Mouse (Mus musculus) retina, embryonic 14.5 days (tissue): ENCODE data around the gene Hoxa9.
A peak's percentile ranks its signal among the peaks of the same experiment; 100 is the strongest.

Experiments
- DNase-seq: peaks from one replicate; pipeline ENCODE4 v3.0.0-alpha.2; 2015; ENCODE audit warnings: low spot score

The Hoxa9 gene

DNA sequence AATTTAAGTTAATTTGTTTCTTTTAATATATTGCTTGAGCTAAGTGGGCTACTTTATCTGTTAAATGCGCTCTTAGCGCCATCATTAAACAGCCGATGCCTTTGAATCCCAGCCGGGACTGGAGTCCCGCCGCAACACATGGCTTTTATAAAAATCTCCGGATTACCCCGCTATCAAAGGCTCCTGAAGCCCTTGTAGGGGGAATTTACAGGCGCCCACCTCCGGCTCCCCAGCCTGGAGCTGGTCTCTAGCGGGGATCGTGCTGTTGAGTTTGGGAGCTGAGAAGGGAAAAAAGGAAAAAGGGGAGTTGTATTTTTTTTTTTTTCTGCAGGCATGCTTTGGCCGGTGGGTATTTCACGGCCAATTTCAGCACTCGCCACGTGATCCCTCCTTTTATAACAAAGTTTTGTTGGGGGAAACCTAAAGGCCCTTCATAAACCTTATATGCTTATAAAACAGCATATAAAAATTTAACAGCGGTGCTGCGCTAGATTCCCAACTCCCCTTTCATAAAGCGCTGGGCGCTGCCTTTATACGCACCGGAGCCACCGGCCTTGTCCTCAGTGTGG, 13.7 kb upstream of the Hoxa9 start:
- no peak for DNase-seq

DNA sequence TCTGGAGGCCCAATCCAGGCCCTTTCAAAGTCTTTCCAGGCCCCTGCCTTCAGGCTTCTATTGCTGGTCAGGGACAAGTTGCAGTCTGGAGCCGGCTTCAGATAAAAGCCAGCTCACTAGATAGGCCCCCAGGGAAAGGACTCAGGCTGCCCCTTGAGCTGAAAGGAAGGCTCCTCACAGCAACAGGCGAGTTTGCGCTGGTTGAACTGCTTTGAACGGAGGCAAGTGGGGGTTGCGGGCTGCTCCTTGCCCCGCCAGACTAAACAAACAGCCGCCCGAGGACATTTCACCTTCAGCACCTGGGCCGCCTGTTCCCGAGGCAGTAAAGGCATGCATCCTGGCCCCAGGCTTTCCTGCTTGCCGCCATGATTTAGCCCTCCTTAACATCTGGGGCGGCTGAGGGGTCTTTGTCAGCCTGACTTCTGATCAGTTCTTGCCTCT, 12.8 kb upstream of the Hoxa9 start:
- no peak for DNase-seq

DNA sequence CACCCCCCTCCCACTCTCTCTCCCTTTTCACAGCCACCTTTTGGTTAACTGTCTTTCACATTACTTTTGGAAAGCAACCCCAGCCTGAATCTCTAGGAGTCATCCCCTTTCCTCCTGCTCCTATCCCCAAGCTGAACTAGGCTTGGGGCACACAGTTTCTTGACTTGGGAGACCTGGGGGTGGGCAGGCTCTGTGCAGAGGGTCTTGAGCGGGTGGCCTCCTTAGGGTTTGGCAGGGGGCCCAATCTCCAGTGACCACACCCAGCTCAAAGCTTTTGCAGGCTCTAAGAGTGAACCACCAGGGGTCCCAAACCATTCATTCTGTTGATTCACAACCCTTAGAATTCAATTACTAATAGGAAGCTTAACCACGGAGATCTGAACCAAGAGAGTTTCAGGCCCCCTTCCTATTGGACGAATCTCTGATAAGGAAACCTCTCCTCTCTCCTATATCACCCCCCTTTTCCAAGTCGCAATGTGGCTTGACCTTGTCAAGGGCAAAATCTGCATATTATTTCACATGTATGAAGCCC, 12.0 kb upstream of the Hoxa9 start:
- no peak for DNase-seq

DNA sequence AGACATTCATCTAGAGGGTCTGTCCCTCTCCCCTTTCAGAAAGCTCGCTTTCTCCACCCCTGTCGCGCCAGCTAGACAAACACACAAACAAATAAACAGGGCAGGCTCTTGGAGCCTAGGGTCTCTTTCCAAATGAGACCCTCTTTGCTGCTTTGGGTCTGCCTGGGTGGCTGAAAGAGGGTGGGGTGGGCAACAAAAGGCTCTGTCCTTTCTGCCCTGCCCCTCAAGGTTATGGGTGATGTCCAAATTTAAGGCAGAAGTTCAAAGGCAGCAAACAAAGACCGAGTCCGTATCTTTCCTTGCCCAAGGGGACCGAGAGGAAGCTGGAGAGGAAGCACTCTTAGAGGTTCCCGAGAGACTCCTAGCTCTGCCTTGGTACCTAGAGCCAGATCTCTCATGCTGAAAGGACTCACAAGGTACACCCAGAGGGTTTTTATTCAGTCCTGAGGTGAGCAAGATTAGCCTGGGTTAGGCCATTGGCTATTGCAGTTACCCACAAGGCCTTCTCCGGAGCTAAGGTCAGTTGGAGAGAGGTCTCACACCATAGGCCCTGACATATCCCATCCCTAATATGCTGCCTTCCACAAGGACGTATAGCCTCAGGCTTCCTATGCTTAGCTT, 10.2 kb upstream of the Hoxa9 start:
- DNase-seq: no peak

DNA sequence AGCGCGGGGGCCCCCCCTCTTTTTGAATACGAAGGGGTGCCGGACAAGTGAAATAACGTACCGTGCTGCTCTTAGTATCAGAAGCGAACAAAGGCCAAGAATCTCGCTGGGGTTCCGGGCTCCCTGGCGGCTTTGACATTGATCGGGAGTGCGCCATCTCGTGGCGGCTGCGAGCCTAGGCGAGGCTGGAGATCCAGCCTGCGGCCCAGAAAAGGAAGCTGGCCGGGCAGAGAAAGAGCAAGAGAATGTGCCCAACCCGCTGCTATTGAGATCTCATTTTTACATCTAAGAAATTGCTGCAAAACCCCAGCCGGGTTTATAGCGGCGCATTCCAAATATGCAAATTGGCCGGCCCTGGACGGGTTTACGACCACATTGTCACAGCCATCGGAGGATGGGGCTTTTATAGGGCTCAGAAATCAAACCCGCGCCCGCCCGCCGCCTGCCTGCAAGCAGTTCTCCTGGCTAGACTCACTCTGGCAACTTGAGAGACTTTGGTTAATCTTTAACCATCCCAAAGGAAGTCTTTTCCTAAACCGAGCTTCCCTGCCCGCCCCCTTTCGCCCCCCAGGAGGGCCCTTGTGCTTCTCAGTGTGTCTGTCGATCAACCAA, 9.6 kb upstream of the Hoxa9 start, which contains the start of gene Hoxa10:
Gene Hoxa10 (minus strand): TSS at position 466 of the 612 bp plus-strand sequence.
- peak; percentile 91 for DNase-seq

DNA sequence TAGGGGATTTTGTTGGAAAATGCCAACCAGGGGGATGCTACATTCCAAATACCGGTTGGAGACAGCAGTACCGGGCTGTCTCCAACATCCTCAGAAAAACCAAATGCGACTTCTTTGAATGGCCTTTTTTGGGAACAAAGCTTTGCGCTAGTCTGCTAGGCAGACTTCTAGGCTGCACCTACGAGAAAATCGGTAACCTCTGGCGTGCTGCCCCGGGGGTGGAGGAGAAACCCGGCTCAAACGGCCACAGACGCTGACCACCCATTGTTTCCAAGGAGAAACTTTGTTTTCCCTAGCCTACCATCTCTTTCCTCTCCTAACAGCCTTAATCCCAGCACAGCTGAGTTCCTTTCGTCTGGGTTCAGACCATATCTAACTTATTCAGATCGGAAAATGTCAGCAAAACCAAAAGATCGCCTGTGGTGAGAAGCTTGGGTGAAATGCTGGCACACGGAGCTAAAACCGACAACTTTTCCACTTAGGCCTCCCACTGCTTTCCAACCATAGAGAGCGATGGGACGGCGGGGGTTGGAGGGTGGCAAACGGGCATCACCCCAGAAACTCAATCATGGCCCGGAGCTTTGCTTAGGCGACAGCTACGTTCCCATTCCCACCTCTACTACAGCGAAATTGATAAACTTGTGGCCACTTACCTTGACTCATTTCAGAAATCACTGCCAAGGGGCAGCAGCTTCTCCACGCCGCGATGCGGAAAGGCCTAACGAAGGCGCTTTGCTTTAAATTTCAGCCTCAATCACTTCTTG, 8.9 kb upstream of the Hoxa9 start:
- DNase-seq: no peak

DNA sequence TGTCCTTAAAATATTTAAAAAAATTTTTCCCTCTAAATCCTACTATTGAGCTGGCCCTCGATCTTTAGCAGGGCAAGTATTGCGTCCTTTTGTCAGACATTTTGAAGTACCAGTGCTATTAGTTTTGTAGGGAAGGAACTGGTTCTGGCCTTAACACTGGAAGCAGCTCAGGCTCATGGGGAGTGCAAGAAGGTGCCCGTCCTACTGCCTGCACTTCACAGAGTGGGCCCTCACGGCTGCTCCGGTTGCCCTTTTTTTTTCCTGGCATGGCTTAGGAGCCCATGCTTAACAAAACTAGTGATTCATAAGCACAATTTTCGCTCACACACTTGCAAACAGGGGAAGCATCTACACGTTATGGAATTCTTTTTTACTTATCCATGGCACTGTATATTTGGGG, 8.1 kb upstream of the Hoxa9 start:
- DNase-seq: peak; percentile 42

DNA sequence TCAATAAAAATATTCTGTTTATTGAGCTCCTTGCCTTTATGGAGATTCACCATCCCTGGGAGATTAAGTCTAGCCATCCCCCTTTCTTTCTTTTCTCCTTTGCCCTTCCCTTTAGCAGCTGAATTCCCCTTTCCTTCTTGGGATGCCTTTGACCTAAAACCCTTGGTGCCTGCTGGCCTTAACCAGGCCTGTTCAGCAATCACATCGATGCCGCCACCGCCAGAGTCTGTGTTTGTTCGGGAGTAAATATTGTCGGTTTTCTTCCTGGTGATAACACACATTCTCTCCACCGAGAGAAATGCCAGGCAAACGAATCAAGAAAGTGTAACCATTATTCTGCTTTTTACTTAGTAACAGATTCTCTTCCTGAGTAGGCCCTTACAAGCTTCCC, 7.3 kb upstream of the Hoxa9 start:
- no peak for DNase-seq

DNA sequence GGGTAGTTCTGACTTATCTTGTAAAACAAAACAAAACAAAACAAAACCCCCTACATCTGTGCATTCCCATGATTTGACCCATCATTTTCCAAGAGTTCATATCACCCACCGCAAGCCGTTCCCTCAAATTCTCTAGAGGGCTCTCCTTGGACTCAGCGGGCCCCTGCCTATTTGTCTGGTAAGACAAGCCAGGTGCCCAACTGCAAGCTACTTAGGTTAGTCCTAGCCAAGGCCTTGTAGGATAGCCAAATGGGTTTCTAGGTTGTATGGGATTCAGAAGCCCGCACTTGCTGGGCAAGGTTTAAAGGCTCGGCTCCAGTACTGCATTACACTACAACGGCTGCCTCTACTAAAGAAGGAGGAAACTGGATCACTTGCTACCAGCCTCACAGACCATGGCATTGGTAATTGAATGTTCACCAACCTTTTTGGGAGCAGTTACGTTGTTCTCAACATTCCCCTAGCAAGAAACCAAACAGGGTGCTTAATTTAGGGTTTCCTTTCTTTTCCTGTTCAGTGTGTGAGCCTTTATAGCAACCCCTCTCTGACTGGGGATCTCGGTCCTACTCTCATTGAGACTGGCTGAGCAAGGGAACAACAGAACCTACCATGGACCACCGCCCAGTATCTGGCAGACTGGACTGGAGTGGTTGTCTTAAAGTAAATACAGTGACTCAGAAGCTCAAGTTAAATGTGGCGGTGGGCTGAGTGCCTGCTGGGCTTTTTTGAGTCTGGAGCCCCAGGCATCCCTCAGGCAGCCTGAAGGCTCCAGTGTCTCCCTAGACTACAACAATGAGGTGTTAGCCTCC, 6.7 kb upstream of the Hoxa9 start:
- DNase-seq: no peak

DNA sequence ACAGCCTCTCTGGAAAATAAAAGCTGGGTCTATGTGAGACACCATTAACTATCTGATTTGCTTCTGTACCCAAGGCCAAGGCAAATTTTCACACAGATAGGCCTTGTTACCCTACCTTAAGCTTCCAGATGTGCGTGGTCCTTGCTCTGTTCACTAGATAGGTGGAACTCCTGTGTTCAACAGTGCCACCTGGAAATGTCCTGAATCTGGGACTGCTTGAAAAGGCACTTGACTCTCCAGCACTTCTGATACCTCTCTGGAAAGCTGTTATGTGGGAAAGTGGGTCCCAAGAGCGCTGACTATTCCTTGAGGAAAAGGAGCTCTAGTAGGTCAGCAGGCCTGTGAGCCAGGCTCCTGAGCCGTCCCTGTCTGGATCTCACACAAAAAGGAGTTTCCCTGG, 5.9 kb upstream of the Hoxa9 start:
- DNase-seq: no peak

DNA sequence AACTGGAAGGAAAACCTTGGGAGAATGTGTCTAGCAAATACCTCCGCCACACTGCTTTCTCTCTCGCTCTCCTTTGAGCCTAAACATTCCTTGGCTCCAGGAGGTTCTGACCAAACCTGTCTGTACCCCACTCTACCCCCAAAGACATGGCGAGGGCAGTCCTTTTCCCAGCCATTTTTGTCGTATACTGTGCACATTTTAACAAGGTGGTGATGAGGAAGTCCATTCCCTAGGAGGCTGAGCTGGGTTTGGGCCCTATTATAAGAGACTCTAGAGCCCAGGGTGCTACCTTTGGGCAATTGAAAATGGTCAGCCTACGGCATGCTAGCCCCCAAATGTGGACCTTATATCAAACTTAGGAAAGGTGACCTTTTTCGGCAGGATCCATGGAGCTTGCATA, 5.0 kb upstream of the Hoxa9 start:
- no peak for DNase-seq

DNA sequence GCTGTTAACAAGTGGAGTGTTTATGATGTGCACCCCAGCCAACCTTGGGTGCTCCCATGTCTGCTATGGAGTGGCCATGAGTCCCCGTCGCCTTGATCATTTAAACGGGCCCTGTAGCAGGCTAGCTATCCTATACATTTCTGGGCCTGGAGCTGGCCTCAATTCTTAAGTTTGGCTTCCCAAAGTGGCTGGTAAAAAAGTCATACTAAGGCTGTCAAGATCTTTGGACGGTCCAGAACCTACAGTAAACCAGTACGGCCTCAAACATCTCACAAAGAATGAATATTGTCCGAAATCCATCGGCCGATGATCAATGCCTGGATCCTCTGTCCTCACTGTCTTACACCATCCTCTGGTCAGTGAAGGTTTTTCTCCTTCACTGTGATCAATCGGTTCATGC, 4.4 kb upstream of the Hoxa9 start:
- DNase-seq: no peak

DNA sequence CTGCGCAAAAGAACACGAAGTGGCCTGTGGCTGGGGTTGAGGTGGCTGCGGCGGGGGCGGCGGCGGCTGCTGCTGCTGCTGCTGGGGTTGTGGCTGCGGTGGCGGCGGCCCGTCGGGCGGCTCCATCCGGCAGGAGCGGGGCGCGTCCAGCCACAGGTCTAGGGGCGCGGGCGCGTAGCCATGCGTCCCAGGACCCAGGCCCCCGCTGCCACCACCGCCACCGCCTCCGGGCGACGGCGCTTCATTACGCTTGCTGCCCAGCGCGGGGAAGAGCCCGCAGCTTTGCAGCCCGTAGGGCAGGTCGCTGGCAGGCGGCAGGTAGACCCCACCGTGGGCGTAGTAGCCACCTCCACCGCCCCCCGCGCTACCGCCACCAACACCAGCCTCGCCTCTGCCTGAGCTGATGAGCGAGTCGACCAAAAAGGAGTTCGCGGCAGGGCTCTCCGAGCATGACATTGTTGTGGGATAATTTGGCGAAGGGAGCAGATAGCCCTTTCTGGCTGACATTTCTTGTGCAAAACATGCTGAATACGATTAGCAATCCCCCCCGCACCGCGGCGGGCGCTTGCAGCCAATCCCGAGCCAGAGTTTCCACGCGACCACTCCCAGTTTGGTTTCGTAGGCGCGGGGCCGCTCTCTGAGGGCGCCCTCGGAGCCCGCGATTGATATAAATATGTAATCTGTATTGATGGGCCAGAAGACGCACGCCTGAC, 3.7 kb upstream of the Hoxa9 start:
- no peak for DNase-seq

DNA sequence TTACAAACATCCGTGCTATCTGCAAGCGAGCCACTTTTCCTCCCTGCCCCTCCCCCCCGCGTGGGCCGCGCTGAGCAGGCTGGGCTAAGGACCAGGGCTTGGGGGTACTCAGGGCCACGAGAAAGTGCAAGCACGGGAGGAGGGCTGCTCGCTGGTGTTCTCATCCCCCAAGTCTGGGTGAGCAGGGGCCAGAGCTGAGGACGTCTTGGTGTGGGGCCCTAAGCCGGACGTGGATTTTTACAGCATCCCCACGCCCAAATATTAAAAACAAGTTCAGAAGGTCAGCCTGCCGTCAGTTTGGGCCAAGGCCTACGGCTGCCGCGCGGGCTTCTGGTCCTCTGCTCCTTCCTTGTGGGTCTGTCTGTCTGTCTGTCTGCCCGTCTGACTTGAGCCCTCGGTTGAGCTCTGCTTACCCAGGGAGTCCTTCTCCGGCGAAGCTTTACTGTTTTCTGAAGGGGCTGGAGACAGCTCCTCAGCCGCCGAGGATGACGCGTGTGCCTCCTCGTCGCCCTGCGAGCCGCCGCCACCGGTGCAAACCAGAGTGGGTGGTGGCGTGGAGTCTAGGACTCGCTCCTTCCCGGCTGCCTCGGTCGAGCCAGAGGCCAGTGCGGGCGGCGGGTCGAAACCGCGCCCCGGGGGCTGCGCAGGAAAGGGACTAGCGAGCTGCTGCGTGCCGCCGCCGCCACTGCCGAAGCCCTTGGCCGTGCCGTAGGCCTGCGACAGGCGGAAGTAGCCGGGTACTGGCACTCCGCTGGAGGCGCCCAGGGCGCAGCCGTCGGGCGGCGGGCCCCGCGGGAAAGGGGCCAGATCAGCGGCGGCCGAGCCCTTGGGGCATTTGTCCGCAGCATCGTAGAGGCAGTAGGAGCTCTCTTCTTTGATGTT, 2.9 kb upstream of the Hoxa9 start:
- no peak for DNase-seq

DNA sequence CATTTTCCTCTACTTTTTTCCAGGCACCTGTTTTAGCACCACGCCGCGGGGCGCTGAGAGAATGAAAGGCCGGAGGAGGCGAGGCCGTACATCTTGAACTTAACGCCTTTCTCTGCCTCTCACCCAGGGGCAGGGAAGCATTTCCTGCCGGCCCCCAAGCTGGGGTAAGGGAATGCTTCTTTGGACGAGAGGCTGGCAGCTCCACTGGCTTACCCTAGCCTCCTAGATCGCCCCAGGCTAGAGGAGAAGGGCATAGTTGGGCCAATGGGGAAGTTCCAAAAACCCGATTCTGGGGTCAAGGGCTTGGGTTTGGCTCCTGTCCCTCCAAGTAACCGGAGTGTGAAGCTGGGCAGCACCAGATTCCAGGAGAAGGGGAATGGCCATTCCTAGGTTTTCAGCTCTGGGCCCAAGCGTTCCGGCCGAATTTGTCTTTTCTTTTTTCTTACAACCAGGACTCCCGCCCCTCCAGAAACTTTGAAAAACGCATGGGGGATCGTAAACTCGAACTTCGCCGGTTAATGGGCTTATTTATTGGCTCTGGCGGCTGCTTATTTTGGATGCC, 2.2 kb upstream of the Hoxa9 start:
- DNase-seq: no peak

DNA sequence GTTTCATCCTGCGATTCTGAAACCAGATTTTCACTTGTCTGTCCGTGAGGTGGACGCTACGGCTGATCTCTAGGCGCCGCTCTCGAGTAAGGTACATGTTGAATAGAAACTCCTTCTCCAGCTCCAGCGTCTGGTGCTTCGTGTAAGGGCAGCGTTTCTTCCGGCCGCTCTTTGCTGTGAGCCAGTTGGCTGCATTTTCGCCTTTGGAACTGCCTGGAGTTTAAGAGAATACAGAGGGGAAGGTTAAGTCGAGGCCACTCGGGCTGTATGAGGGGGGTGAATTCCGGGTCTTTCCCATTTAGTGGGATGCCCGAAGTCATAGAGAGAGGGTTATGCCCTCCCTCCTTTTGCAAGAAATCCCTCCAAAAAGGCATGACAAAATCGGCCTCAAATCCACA, 1.7 kb upstream of the Hoxa9 start:
- no peak for DNase-seq

DNA sequence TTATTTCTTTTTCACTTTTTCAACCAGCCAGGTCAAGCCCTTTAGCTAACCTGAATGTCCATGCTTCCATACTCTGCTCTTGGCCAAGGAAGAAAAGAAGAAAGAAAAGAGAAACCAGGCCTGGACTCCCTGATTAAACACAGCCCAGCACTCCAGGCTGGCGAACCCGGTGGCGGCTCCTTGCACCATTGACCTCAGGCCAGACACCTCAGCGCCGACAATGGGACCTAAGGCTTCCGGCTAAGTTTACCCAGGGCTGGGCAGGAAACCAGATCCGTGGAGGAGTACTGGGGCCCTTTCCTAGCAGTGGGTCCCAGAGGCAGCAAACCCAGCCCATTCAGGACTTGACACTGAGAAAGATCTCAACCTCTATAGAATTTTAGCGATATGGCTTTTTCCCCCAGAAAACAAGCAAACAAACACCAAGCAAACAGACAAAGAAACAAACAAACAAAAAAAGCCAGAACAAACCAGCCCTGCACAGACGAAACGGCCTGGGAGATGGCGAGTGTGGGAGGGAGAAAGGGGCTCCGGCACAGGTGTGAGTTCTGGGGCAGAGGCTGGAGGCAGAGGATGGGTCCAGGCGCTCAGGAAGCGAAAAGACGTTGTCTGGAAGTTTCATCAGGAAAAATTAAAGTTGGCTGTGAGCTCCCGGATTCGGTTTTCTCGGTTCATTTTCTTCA, 1.1 kb upstream of the Hoxa9 start:
- no peak for DNase-seq

DNA sequence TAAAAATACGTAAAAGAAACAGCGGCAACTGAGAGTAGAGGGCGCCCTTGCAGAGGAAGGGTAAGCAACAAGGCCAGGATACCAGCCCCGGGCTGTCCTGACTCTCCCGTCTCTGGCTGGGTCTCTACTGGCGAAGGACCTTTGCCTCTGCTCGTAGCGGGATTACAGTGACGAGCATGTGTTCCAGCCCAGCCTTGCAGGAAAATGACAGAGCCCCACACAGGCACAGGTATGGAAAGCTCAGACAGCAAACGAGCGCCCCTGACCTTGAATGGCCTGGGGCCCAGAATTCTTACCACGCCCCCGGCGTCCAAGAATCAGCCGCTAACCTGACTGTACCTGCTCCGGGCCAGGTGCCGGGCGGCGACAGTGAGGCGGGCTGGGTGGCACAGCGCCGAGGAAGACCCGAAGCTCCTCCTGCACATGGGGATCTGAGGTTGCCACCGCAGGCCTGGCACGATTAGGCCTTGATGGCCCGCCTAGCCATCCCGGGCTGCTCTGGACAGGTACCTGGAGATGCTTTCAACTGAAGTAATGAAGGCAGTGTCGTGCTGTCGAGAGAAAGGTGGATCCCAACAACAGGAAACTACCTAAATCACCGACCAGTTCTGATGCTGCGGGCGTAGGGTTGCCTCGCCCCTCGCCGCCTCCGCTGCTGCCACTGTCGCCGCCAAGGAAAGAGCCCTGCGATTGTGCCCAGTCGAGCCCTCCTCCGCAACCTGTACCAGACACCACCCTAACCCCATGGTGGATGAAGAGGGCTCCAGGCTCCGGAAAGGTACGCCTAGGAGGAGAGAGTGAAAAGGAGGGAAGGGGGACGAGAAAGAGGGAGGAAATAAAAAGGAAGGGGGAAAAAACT, 1.1 kb downstream of the Hoxa9 start:
- DNase-seq: no peak
